Mouse (Mus musculus) embryonic facial prominence, embryonic 13.5 days (tissue): Measurements from ENCODE around the gene Rfxank. TPM values are rescaled to one million over a fixed set of nuclear protein-coding genes. Genes with fewer than 3 reads are reported as not detected.

Experiments used
- ATAC-seq: fragments of 200-750 bp; cut with Nextera tagmentation; 2 replicates; pipeline ENCODE4 v1.8.0; 2017; ENCODE audit warnings: low read depth; ENCODE audit not compliant: insufficient number of reproducible peaks, insufficient read depth, low FRiP score, low TSS enrichment
- H3K27ac ChIP-seq: fragments of 300-500 bp; sonication (generic); 2 replicates; pipeline ENCODE4 v1.5.1; 2015; ENCODE audit warnings: moderate library complexity, mild to moderate bottlenecking, inconsistent platforms
- H3K27me3 ChIP-seq: fragments of 300-500 bp; sonication (generic); 2 replicates; pipeline ENCODE4 v1.6.1; 2015; ENCODE audit warnings: mild to moderate bottlenecking, inconsistent platforms
- H3K36me3 ChIP-seq: fragments of 300-500 bp; sonication (generic); 2 replicates; pipeline ENCODE4 v1.6.1; 2015; ENCODE audit warnings: mild to moderate bottlenecking, inconsistent platforms
- H3K4me1 ChIP-seq: fragments of 300-500 bp; sonication (generic); 2 replicates; pipeline ENCODE4 v1.6.1; 2015; ENCODE audit warnings: inconsistent platforms
- H3K4me2 ChIP-seq: fragments of 300-500 bp; sonication (generic); 2 replicates; pipeline ENCODE4 v1.6.1; 2015; ENCODE audit warnings: moderate library complexity, mild to moderate bottlenecking, inconsistent platforms
- H3K4me3 ChIP-seq: fragments of 300-500 bp; sonication (generic); 2 replicates; pipeline ENCODE4 v1.5.1; 2015; ENCODE audit warnings: mild to moderate bottlenecking, inconsistent platforms
- H3K9ac ChIP-seq: fragments of 300-500 bp; sonication (generic); 2 replicates; pipeline ENCODE4 v1.6.1; 2015; ENCODE audit warnings: mild to moderate bottlenecking, inconsistent platforms
- H3K9me3 ChIP-seq: fragments of 300-500 bp; sonication (generic); 2 replicates; pipeline ENCODE4 v1.6.1; 2016; ENCODE audit warnings: inconsistent platforms
- WGBS: fragments of 180-500 bp; shearing (Covaris S2); methylation state at CpG from one replicate; pipeline ENCODE4 v1.1.7; 2015; ENCODE audit warnings: mixed read lengths; 5-methylcytosine and 5-hydroxymethylcytosine counted together
- polyA plus RNA-seq: library from polyadenylated mRNA; unstranded; fragments of >200 nt; fragmentation: Nextera tagmentation; extraction: Ambion mirVana; gene quantifications from 2 replicates; pipeline ENCODE4 v1.2.1, GENCODE M21; 2015

Gene Rfxank
- polyA plus RNA-seq, 1 experiment from 2014 or later = 27.5 TPM

DNA sequence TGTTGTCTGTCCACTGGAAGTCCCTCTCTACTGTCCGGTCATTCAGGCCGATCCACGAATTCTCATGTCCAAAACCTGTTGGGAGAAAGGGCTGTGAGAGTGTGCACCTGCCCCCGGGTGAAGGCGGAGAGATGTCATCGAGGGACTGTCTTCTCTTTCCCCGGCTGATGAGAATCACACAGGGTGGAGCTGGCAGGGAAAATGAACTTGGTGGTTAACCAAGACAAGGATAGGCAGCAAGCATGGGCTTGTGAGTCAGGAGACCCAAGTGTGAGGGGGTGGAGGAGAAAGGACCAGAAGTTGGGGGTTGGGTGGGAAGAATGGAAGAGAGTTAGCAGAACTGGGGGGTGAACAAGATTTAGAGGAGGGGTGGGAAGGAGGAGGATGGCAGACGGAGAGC lies 38.7 kb downstream of the Rfxank start:
- no peak for ATAC-seq
- H3K4me1 ChIP-seq = no peaks in the 10 kb centered on the region
- WGBS = 83% methylated on average over 8 of the region's 8 CpGs
- no peaks in the 10 kb centered on the region for H3K36me3 ChIP-seq
- no peak overlapping the region for H3K27ac ChIP-seq
- no peak overlapping the region for H3K4me2 ChIP-seq
- H3K9ac ChIP-seq = no peak overlapping the region
- no peaks in the 10 kb centered on the region; the same call in 1 of the 2 replicates for H3K9me3 ChIP-seq
- peaks cover 11% of the 10 kb centered on the region for H3K27me3 ChIP-seq
- no peak overlapping the region for H3K4me3 ChIP-seq

DNA sequence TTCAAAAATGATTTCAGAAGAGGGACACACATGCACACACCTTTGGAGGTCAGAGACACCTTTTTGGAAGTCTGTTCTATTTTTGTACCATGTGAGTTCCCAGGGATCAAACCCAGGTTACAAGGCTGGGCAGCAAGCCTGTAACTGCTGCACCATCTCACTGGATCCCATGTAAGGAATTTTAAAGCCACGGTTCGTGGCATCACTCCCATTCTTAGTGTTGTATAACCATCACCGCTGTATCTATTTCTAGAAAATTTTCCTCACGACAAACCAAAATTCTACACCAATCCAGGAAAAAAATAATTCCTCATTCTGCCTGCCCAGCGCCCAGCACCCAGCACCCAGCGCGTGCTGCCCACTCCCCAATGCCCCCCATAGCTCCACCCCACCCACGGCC lies 39.7 kb downstream of the Rfxank start:
- ATAC-seq = no peak
- Histone ChIP-seq H3K27me3 (peaks cover 11% of the 10 kb centered on the region), H3K36me3 (no peaks in the 10 kb centered on the region), H3K4me1 (no peaks in the 10 kb centered on the region), H3K4me3 (no peak overlapping the region), H3K27ac (no peak overlapping the region), H3K9me3 (no peaks in the 10 kb centered on the region; the same call in 1 of the 2 replicates), H3K4me2 (no peak overlapping the region), H3K9ac (no peak overlapping the region)
- 76% methylated on average over 8 of the region's 8 CpGs for WGBS

DNA sequence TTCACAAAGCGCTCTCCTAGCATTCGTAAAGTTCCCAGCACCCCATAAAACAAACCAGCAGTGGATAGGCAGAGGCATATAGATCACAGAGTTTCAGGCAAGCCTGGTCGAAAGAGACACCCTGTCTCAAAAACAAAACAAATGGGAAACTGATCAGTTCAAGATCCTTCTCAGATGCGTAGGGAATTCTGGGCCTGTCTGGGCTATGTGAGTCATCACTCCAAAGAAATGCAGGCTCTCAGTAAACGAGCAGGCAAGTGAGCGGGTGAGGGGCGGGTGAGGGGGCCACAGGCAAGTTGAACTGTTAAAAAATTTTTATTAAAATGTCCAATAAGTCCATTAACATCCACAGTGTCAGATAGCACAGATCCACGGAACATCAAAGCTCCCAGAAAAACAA lies 46.2 kb downstream of the Rfxank start:
- H3K27ac ChIP-seq = no peak overlapping the region
- no peaks in the 10 kb centered on the region for H3K36me3 ChIP-seq
- no peak overlapping the region for H3K4me3 ChIP-seq
- H3K4me1 ChIP-seq = peaks cover 7% of the 10 kb centered on the region
- ATAC-seq = no peak
- H3K27me3 ChIP-seq = peaks cover 59% of the 10 kb centered on the region
- H3K9me3 ChIP-seq = no peaks in the 10 kb centered on the region; the same call in 1 of the 2 replicates
- no peak overlapping the region for H3K4me2 ChIP-seq
- H3K9ac ChIP-seq = no peak overlapping the region
- 49% methylated on average over 8 of the region's 8 CpGs for WGBS

DNA sequence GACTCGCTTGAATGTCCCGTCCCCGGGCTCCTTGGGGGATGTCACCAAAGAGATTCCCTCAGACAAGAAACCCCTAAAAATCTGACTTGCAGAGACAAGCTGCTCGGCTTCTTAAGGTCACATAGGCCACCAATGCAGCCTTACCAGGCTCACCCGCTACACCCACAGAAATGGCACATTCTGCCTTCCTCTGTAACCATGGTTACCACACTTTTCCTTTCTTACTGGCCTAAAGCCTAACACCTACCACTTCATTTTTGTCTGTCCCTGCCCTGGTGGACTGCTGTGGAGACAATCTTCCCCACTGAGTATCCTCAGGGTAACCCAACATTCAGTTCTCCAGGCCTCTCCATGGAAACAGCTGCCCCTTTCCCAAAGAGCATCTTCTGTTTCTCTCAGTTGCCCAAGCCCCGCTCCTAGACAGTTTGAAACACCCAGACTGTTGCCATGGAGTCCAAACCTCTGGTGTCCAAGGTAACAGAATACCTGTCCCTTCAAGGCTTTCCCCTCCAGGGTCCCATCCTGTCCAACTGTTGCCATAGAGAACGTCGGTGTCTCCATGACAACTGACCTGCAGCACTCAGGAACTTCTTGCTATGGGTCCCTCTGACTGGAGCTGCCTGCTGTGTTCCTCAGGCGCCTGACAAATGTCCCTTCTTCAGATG lies 49.5 kb downstream of the Rfxank start:
- peaks cover 85% of the 10 kb centered on the region for H3K27me3 ChIP-seq
- no peak overlapping the region for H3K9ac ChIP-seq
- no peak overlapping the region for H3K4me3 ChIP-seq
- peaks cover 13% of the 10 kb centered on the region for H3K4me1 ChIP-seq
- H3K9me3 ChIP-seq = no peaks in the 10 kb centered on the region
- H3K4me2 ChIP-seq = no peak overlapping the region
- no peak for ATAC-seq
- no peaks in the 10 kb centered on the region for H3K36me3 ChIP-seq
- 62% methylated on average over 9 of the region's 9 CpGs for WGBS
- no peak overlapping the region for H3K27ac ChIP-seq

DNA sequence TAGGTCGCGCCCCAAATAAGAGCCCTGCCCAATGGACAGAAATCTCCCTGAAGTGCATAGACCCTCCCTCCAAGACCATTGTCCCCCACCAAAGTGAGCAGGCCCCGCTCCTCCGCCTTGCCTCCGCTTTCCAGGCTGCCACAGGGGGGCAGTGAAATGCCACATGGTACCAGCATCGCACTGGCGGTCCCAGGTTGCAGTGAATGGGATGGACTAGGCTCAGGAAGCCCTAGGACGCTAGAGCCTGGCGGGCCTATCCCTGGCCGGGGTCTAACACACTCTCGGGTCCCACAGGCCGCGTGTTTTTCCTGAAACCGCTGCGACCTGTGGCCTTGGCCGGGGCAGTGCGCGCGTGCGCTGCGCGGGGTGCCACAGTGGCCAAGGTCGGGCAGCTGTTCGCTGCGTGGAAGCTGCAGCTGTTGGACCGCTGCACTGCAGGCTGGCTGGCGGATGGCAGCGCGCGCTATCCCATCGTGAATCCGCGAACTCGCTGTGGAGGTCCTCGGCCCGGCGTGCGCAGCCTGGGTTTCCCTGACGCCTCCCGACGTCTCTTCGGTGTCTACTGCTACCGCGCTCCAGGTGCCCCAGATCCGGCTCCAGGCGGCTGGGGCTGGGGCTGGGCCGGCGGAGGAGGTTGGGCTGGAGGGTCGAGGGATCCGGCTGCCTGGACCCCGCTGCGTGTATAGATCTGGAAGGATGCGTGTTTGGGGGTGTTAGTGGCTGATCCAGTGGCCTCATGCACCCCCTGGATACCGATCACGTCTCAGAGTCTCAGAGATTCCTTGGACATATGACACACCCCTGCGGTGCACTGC lies 50.9 kb downstream of the Rfxank start:
- ATAC-seq = peak; percentile 74; the same call in 1 of the 2 replicates
- Histone ChIP-seq H3K4me2 (peak overlapping the region; percentile 81), H3K36me3 (no peaks in the 10 kb centered on the region), H3K27ac (no peak overlapping the region), H3K4me1 (peaks cover 27% of the 10 kb centered on the region), H3K9ac (peak overlapping the region; percentile 66), H3K4me3 (peak overlapping the region; percentile 46), H3K9me3 (no peaks in the 10 kb centered on the region), H3K27me3 (peaks cover 94% of the 10 kb centered on the region)
- WGBS = 5% methylated on average over 56 of the region's 56 CpGs

DNA sequence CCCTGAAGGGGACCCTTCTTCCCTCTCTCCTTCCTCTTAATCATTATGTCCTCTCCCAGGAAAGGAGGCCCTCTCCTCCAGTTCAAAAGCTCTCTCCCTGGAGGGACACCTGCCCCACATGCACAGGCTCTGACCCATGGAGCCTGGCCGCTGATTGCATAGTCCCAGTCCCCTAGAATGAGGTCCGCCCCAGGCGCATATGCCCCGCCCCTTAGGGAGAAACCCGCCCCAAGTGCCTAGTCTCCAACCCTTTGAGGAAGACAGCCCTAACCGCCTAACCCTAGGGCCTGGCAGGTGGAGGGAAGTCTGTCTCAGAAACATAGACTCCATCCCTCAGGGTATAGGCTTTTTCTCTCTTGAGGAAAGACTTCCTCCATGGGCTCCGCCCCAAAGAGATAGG lies 51.7 kb downstream of the Rfxank start:
- no peaks in the 10 kb centered on the region for H3K36me3 ChIP-seq
- peaks cover 100% of the 10 kb centered on the region for H3K27me3 ChIP-seq
- no peaks in the 10 kb centered on the region for H3K9me3 ChIP-seq
- H3K4me3 ChIP-seq = 0 out of 2 replicates have a peak overlapping the region, but pooled peaks have one; percentile 46
- WGBS = 5% methylated on average over 7 of the region's 7 CpGs
- H3K9ac ChIP-seq = no peak overlapping the region
- ATAC-seq = no peak
- H3K4me2 ChIP-seq = peak overlapping the region; percentile 81; the same call in 1 of the 2 replicates
- peaks cover 27% of the 10 kb centered on the region for H3K4me1 ChIP-seq
- no peak overlapping the region for H3K27ac ChIP-seq

DNA sequence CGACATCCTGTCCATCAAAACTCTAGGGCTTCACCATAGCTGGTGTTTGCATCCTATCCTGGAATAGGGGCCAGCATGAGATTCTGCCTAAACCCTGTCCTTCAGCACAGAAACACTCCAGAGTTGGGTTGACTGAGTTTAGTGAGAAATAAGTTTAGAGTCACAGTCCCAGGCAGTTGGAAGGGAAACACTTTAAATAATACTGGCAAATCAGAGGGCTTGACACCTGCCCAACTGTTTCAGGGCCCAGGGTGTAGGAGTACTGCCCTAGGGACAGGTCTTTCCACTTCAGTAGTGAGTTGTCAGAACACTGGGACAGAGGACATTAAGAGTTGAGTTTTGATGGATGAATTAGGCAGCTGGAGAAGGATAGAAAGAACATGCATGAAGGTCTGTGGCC lies 52.8 kb downstream of the Rfxank start:
- no peak for ATAC-seq
- no peaks in the 10 kb centered on the region for H3K9me3 ChIP-seq
- WGBS = 36% methylated on average over 1 of the region's 1 CpGs
- no peak overlapping the region for H3K4me2 ChIP-seq
- no peak overlapping the region for H3K4me3 ChIP-seq
- H3K4me1 ChIP-seq = peaks cover 27% of the 10 kb centered on the region
- no peaks in the 10 kb centered on the region for H3K36me3 ChIP-seq
- no peak overlapping the region for H3K9ac ChIP-seq
- no peak overlapping the region for H3K27ac ChIP-seq
- peaks cover 97% of the 10 kb centered on the region for H3K27me3 ChIP-seq

DNA sequence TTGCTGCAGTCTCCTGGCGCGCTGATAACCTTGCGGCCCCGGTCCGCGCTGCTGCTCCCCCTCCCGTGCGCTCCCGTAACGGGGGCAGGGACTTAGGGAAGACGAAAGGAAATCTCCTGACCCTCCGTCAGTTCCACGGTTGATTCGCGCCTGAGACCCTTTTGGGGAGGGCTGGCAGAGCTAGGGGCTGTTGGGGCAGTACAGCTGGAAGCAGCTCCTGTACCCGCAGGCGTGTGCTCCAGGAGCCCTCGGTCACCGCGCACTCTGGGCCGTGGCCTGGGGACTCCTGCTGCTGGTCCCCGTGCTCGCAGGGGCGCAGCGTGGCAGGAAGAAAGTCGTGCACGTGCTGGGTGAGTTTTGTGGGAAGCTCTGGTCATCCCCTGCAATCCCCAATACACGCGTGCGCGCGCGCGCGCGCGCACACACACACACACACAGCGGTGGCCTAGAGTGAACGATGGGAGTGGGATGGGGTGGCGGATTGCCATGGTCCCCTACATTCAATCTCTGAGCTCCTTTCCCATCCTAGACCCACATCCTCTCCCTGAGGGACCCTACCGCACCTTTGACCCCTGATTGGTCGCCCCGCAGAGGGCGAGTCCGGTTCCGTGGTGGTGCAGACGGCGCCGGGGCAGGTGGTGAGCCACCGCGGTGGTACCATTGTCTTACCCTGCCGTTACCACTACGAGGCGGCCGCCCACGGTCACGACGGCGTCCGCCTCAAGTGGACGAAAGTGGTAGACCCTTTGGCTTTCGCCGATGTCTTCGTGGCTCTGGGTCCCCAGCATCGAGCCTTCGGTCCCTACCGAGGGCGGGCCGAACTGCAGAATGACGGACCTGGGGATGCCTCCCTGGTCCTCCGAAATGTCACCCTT lies 54.5 kb downstream of the Rfxank start:
- H3K36me3 ChIP-seq = no peaks in the 10 kb centered on the region
- peaks cover 27% of the 10 kb centered on the region for H3K4me1 ChIP-seq
- no peak for ATAC-seq
- H3K4me3 ChIP-seq = peak overlapping the region; percentile 45
- H3K27ac ChIP-seq = no peak overlapping the region
- H3K9ac ChIP-seq = peak overlapping the region; percentile 61
- peaks cover 80% of the 10 kb centered on the region for H3K27me3 ChIP-seq
- H3K9me3 ChIP-seq = no peaks in the 10 kb centered on the region
- 2% methylated on average over 71 of the region's 71 CpGs for WGBS
- H3K4me2 ChIP-seq = peak overlapping the region; percentile 85

DNA sequence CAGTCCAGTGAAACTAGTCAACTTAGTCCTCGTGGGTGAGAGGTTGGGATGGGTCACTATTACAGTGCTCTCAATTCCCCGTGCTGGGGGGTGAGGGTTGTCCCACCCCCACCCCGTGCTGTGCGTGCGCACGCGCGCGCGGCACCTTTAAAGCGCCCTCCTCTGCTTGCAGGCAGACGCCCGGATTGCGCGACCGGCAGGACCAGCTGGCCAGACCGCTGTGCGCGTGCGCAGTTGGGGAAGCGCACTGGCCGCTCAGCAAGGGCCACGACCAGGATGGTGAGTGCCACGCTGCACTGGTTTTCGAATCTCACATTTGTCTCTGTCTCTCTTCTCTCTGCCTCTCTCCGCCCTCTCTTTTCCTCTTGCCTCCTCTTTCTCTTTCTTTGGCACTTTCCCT lies 55.7 kb downstream of the Rfxank start, which contains the start of gene Hapln4:
Gene Hapln4 (plus strand): TSS at position 173 of the 400 bp plus-strand sequence.
- Histone ChIP-seq H3K4me2 (peak within 1 kb of the TSS; percentile 85), H3K4me3 (peak within 1 kb of the TSS; percentile 45), H3K27me3 (peaks cover 68% of the 10 kb centered on the region), H3K27ac (no peak within 1 kb of the TSS), H3K36me3 (0 out of 2 replicates have a peak, but pooled peaks cover 1% of the 10 kb centered on the region), H3K4me1 (peaks cover 26% of the 10 kb centered on the region), H3K9ac (peak within 1 kb of the TSS; percentile 61), H3K9me3 (no peaks in the 10 kb centered on the region)
- under 1% methylated on average over 26 of the region's 26 CpGs for WGBS
- ATAC-seq = no peak

DNA sequence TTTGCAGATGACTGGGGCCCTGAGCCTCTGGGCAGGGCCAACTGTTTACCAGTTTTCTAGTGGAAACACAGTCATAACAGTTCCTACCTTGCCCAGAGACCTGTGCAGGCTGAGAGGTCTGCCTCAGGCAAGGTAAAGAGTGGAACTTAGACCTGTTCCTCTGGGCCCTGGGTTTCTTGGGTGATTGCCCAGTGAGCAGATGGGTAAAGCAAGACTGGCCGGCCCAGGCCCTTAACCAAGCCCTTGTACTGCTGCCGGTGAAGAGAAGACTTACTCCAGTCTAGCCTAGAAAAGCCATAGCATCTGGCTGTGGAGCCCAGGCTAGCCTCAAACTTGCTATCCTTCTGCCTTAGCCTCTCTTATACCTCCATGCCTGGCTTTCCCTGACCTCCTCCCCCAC lies 57.0 kb downstream of the Rfxank start:
- H3K9ac ChIP-seq = no peak overlapping the region
- no peak overlapping the region for H3K4me3 ChIP-seq
- WGBS = 96% methylated on average over 2 of the region's 2 CpGs
- no peak overlapping the region for H3K4me2 ChIP-seq
- H3K9me3 ChIP-seq = no peaks in the 10 kb centered on the region
- peaks cover 19% of the 10 kb centered on the region for H3K4me1 ChIP-seq
- ATAC-seq = no peak
- H3K27ac ChIP-seq = no peak overlapping the region
- 0 out of 2 replicates have a peak, but pooled peaks cover 3% of the 10 kb centered on the region for H3K36me3 ChIP-seq
- H3K27me3 ChIP-seq = peaks cover 55% of the 10 kb centered on the region
